Mouse (Mus musculus): Measurements from ENCODE around the gene Vps16.

The Vps16 gene

GRCm38 (mm10) chr2:130424126-130424853 lies at the start of gene Vps16, which contains the start of gene Pced1a:
Gene Vps16, plus strand, starts transcription at chr2:130424339.
Gene Pced1a, minus strand, starts transcription at chr2:130424701.
- DNase-seq (ENCODE audit: low read depth, low spot score): peak; percentile 78

- no peak for DNase-seq (ENCODE audit: low read depth, low spot score)
These were observed 49.2 kb upstream of the Vps16 start for GRCm38 (mm10) chr2:130374951-130375350.

- no peak for DNase-seq (ENCODE audit: low read depth, low spot score)
These were observed 40.9 kb upstream of the Vps16 start for GRCm38 (mm10) chr2:130383205-130383604.

GRCm38 (mm10) chr2:130383895-130384294 lies 40.2 kb upstream of the Vps16 start:
- no peak for DNase-seq (ENCODE audit: low read depth, low spot score)

- DNase-seq (ENCODE audit: low read depth, low spot score): no peak
These were observed 37.9 kb upstream of the Vps16 start for GRCm38 (mm10) chr2:130386212-130386611.

GRCm38 (mm10) chr2:130388796-130389195 lies 35.3 kb upstream of the Vps16 start:
- DNase-seq (ENCODE audit: low read depth, low spot score): no peak

GRCm38 (mm10) chr2:130390993-130391625 lies 33.0 kb upstream of the Vps16 start:
- DNase-seq (ENCODE audit: low read depth, low spot score): no peak

GRCm38 (mm10) chr2:130392836-130393235 lies 31.3 kb upstream of the Vps16 start:
- no peak for DNase-seq (ENCODE audit: low read depth, low spot score)

- no peak for DNase-seq (ENCODE audit: low read depth, low spot score)
These were observed 28.4 kb upstream of the Vps16 start for GRCm38 (mm10) chr2:130395696-130396095.

GRCm38 (mm10) chr2:130397186-130397985 lies 26.8 kb upstream of the Vps16 start, which contains the start of gene Cpxm1:
Gene Cpxm1, minus strand, starts transcription at chr2:130397574.
- DNase-seq (ENCODE audit: low read depth, low spot score): no peak

GRCm38 (mm10) chr2:130398091-130398490 lies 26.0 kb upstream of the Vps16 start:
- DNase-seq (ENCODE audit: low read depth, low spot score): no peak

GRCm38 (mm10) chr2:130400046-130400445 lies 24.1 kb upstream of the Vps16 start:
- no peak for DNase-seq (ENCODE audit: low read depth, low spot score)

- no peak for DNase-seq (ENCODE audit: low read depth, low spot score)
These were observed 22.2 kb upstream of the Vps16 start for GRCm38 (mm10) chr2:130401891-130402290.

- DNase-seq (ENCODE audit: low read depth, low spot score): no peak
These were observed 19.2 kb upstream of the Vps16 start, which contains the start of the genes Gm28372 and 1700020A23Rik for GRCm38 (mm10) chr2:130404939-130405338. Gene Gm28372, plus strand, starts transcription at chr2:130405239. Gene 1700020A23Rik, plus strand, starts transcription at chr2:130405259.

- no peak for DNase-seq (ENCODE audit: low read depth, low spot score)
These were observed 18.0 kb upstream of the Vps16 start, which contains the start of gene Tmem239 for GRCm38 (mm10) chr2:130406178-130406577. Gene Tmem239, plus strand, starts transcription at chr2:130406478.

GRCm38 (mm10) chr2:130408194-130408593 lies 15.9 kb upstream of the Vps16 start:
- DNase-seq (ENCODE audit: low read depth, low spot score): no peak

GRCm38 (mm10) chr2:130411558-130412495 lies 12.3 kb upstream of the Vps16 start:
- DNase-seq (ENCODE audit: low read depth, low spot score): peak; percentile 27

- no peak for DNase-seq (ENCODE audit: low read depth, low spot score)
These were observed 11.4 kb upstream of the Vps16 start for GRCm38 (mm10) chr2:130412775-130413174.

GRCm38 (mm10) chr2:130414094-130414856 lies 9.9 kb upstream of the Vps16 start:
- DNase-seq (ENCODE audit: low read depth, low spot score): no peak

Measured in c-Kit-negative CD71-positive TER-119-positive erythroid progenitor cells, embryonic 14.5 days (primary cell).